Mouse (Mus musculus): ENCODE measurements at regions not wholly inside any gene's neighbourhood (a gene's known extent, or its start where the extent isn't known, plus 50 kb on each side); places are given as distances from the start of the nearest gene placed in this dataset.

GRCm38 (mm10) chr8:23314275-23315123 is 903.3 kb downstream of the Mrps31 start:
- Histone ChIP-seq H3K36me3 (no peaks in the 10 kb centered on the region), H3K4me1 (peaks cover 3% of the 10 kb centered on the region; the same call in 1 of the 2 replicates), H3K27ac (peak overlapping the region; percentile 59), H3K9me3 (peaks cover 4% of the 10 kb centered on the region; the same call in 1 of the 2 replicates), H3K4me2 (no peak overlapping the region), H3K27me3 (replicated peaks) (no peaks in the 10 kb centered on the region), H3K4me3 (replicated peaks) (no peak overlapping the region), H3K9ac (no peak overlapping the region)
- 45% methylated on average over 16 of the region's 16 CpGs for WGBS
- ATAC-seq (ENCODE audit: insufficient read depth, low FRiP score, low read depth), result no peak

GRCm38 (mm10) chr8:23319556-23319955 is 908.4 kb downstream of the Mrps31 start:
- no peak for ATAC-seq (ENCODE audit: insufficient read depth, low FRiP score, low read depth)
- no peak overlapping the region for H3K9ac ChIP-seq
- H3K9me3 ChIP-seq, result no peaks in the 10 kb centered on the region
- H3K4me2 ChIP-seq, result no peak overlapping the region
- no peak overlapping the region for H3K4me3 ChIP-seq (replicated peaks)
- no peaks in the 10 kb centered on the region for H3K36me3 ChIP-seq
- 53% methylated on average over 9 of the region's 9 CpGs for WGBS
- H3K4me1 ChIP-seq, result peaks cover 2% of the 10 kb centered on the region
- no peak overlapping the region for H3K27ac ChIP-seq
- H3K27me3 ChIP-seq (replicated peaks), result no peaks in the 10 kb centered on the region

GRCm38 (mm10) chr8:23321166-23321565 is 910.0 kb downstream of the Mrps31 start:
- Histone ChIP-seq H3K4me1 (peaks cover 2% of the 10 kb centered on the region), H3K4me2 (no peak overlapping the region), H3K36me3 (no peaks in the 10 kb centered on the region), H3K9ac (no peak overlapping the region), H3K27ac (peak overlapping the region; percentile 52), H3K9me3 (no peaks in the 10 kb centered on the region), H3K27me3 (replicated peaks) (no peaks in the 10 kb centered on the region), H3K4me3 (replicated peaks) (no peak overlapping the region)
- no peak for ATAC-seq (ENCODE audit: insufficient read depth, low FRiP score, low read depth)
- WGBS, result 28% methylated on average over 5 of the region's 5 CpGs

GRCm38 (mm10) chr8:23327283-23327682 is 916.1 kb downstream of the Mrps31 start:
- no peak overlapping the region for H3K9ac ChIP-seq
- H3K4me2 ChIP-seq, result no peak overlapping the region
- H3K4me1 ChIP-seq, result no peaks in the 10 kb centered on the region
- no peak for ATAC-seq (ENCODE audit: insufficient read depth, low FRiP score, low read depth)
- H3K27me3 ChIP-seq (replicated peaks), result no peaks in the 10 kb centered on the region
- H3K4me3 ChIP-seq (replicated peaks), result no peak overlapping the region
- WGBS, result 77% methylated on average over 4 of the region's 4 CpGs
- H3K36me3 ChIP-seq, result no peaks in the 10 kb centered on the region
- no peaks in the 10 kb centered on the region for H3K9me3 ChIP-seq
- no peak overlapping the region for H3K27ac ChIP-seq

- Histone ChIP-seq H3K4me3 (replicated peaks) (no peak overlapping the region), H3K27ac (no peak overlapping the region), H3K4me1 (no peaks in the 10 kb centered on the region), H3K4me2 (no peak overlapping the region), H3K27me3 (replicated peaks) (no peaks in the 10 kb centered on the region), H3K36me3 (no peaks in the 10 kb centered on the region), H3K9me3 (no peaks in the 10 kb centered on the region), H3K9ac (no peak overlapping the region)
- 30% methylated on average over 4 of the region's 4 CpGs for WGBS
- no peak for ATAC-seq (ENCODE audit: insufficient read depth, low FRiP score, low read depth)
Measured at GRCm38 (mm10) chr8:23344161-23344560, 933.0 kb downstream of the Mrps31 start.

GRCm38 (mm10) chr8:23351367-23351930 is 940.3 kb downstream of the Mrps31 start:
- no peak for ATAC-seq (ENCODE audit: insufficient read depth, low FRiP score, low read depth)
- H3K36me3 ChIP-seq, result no peaks in the 10 kb centered on the region
- no peak overlapping the region for H3K4me3 ChIP-seq (replicated peaks)
- no peak overlapping the region for H3K27ac ChIP-seq
- no peaks in the 10 kb centered on the region for H3K27me3 ChIP-seq (replicated peaks)
- no peak overlapping the region for H3K9ac ChIP-seq
- no peaks in the 10 kb centered on the region for H3K9me3 ChIP-seq
- H3K4me2 ChIP-seq, result no peak overlapping the region
- WGBS, result 84% methylated on average over 15 of the region's 15 CpGs
- H3K4me1 ChIP-seq, result no peaks in the 10 kb centered on the region

- no peaks in the 10 kb centered on the region for H3K27me3 ChIP-seq (replicated peaks)
- peak; percentile 10; the same call in 1 of the 2 replicates for ATAC-seq (ENCODE audit: insufficient read depth, low FRiP score, low read depth)
- H3K4me2 ChIP-seq, result no peak overlapping the region
- no peaks in the 10 kb centered on the region for H3K36me3 ChIP-seq
- no peak overlapping the region for H3K4me3 ChIP-seq (replicated peaks)
- H3K27ac ChIP-seq, result no peak overlapping the region
- H3K9ac ChIP-seq, result no peak overlapping the region
- H3K4me1 ChIP-seq, result no peaks in the 10 kb centered on the region
- H3K9me3 ChIP-seq, result no peaks in the 10 kb centered on the region
- WGBS, result 31% methylated on average over 6 of the region's 6 CpGs
Measured at GRCm38 (mm10) chr8:23352259-23353106, 941.3 kb downstream of the Mrps31 start.

GRCm38 (mm10) chr8:23360061-23360622 is 949.0 kb downstream of the Mrps31 start:
- H3K27ac ChIP-seq, result no peak overlapping the region
- no peak overlapping the region for H3K4me3 ChIP-seq (replicated peaks)
- H3K9me3 ChIP-seq, result no peaks in the 10 kb centered on the region
- no peaks in the 10 kb centered on the region for H3K36me3 ChIP-seq
- ATAC-seq (ENCODE audit: insufficient read depth, low FRiP score, low read depth), result no peak
- no peak overlapping the region for H3K9ac ChIP-seq
- H3K27me3 ChIP-seq (replicated peaks), result no peaks in the 10 kb centered on the region
- WGBS, result 68% methylated on average over 12 of the region's 12 CpGs
- no peaks in the 10 kb centered on the region for H3K4me1 ChIP-seq
- no peak overlapping the region for H3K4me2 ChIP-seq

GRCm38 (mm10) chr8:23360850-23361274 is 949.7 kb downstream of the Mrps31 start:
- ATAC-seq (ENCODE audit: insufficient read depth, low FRiP score, low read depth), result no peak
- Histone ChIP-seq H3K27me3 (replicated peaks) (no peaks in the 10 kb centered on the region), H3K4me2 (no peak overlapping the region), H3K4me1 (no peaks in the 10 kb centered on the region), H3K9me3 (no peaks in the 10 kb centered on the region), H3K4me3 (replicated peaks) (no peak overlapping the region), H3K27ac (no peak overlapping the region), H3K36me3 (no peaks in the 10 kb centered on the region), H3K9ac (no peak overlapping the region)
- 47% methylated on average over 9 of the region's 9 CpGs for WGBS

Measured in stomach, embryonic 15.5 days (tissue).